Mouse (Mus musculus): ENCODE results near the gene Ttc41. TPM values are rescaled to one million over a fixed set of nuclear protein-coding genes. Genes with fewer than 3 reads are reported as not detected.

Gene Ttc41
- polyA plus RNA-seq, 1 experiment from 2014 or later, result 1.6 TPM

- H3K36me3 ChIP-seq (ENCODE audit: control insufficient read depth, insufficient read depth, low read length), result no peaks in the 10 kb centered on the region
- H3K4me2 ChIP-seq, result no peak overlapping the region
- no peak overlapping the region for H3K9ac ChIP-seq (ENCODE audit: low read depth, low read length)
- no peaks in the 10 kb centered on the region for H3K9me3 ChIP-seq (replicated peaks; ENCODE audit: control insufficient read depth, low read length)
- H3K27me3 ChIP-seq (ENCODE audit: control insufficient read depth, insufficient read depth, low read length), result no peaks in the 10 kb centered on the region
- H3K4me3 ChIP-seq (ENCODE audit: low read depth, low read length), result no peak overlapping the region
- H3K4me1 ChIP-seq (ENCODE audit: control insufficient read depth, insufficient read depth, low read length), result peaks cover 30% of the 10 kb centered on the region
- WGBS (ENCODE audit: insufficient replicate concordance), result 80% methylated on average over 9 of the region's 9 CpGs
- no peak for ATAC-seq (replicated peaks; ENCODE audit: insufficient number of reproducible peaks, low FRiP score, low TSS enrichment)
- peak overlapping the region; percentile 37 for H3K27ac ChIP-seq (ENCODE audit: low read depth, low read length)
Measured at GRCm38 (mm10) chr10:86794794-86795535, 89.4 kb downstream of the Ttc41 start.

- Histone ChIP-seq H3K27me3 (ENCODE audit: control insufficient read depth, insufficient read depth, low read length) (no peaks in the 10 kb centered on the region), H3K4me2 (no peak overlapping the region), H3K4me3 (ENCODE audit: low read depth, low read length) (no peak overlapping the region), H3K4me1 (ENCODE audit: control insufficient read depth, insufficient read depth, low read length) (peaks cover 28% of the 10 kb centered on the region), H3K36me3 (ENCODE audit: control insufficient read depth, insufficient read depth, low read length) (no peaks in the 10 kb centered on the region), H3K9ac (ENCODE audit: low read depth, low read length) (no peak overlapping the region), H3K27ac (ENCODE audit: low read depth, low read length) (no peak overlapping the region), H3K9me3 (replicated peaks; ENCODE audit: control insufficient read depth, low read length) (no peaks in the 10 kb centered on the region)
- 93% methylated on average over 5 of the region's 5 CpGs for WGBS (ENCODE audit: insufficient replicate concordance)
- no peak for ATAC-seq (replicated peaks; ENCODE audit: insufficient number of reproducible peaks, low FRiP score, low TSS enrichment)
Measured at GRCm38 (mm10) chr10:86796073-86796741, 90.6 kb downstream of the Ttc41 start.

- Histone ChIP-seq H3K36me3 (ENCODE audit: control insufficient read depth, insufficient read depth, low read length) (no peaks in the 10 kb centered on the region), H3K4me1 (ENCODE audit: control insufficient read depth, insufficient read depth, low read length) (no peaks in the 10 kb centered on the region), H3K4me3 (ENCODE audit: low read depth, low read length) (no peak overlapping the region), H3K27ac (ENCODE audit: low read depth, low read length) (no peak overlapping the region), H3K4me2 (no peak overlapping the region), H3K27me3 (ENCODE audit: control insufficient read depth, insufficient read depth, low read length) (no peaks in the 10 kb centered on the region), H3K9me3 (replicated peaks; ENCODE audit: control insufficient read depth, low read length) (no peaks in the 10 kb centered on the region), H3K9ac (ENCODE audit: low read depth, low read length) (no peak overlapping the region)
- ATAC-seq (replicated peaks; ENCODE audit: insufficient number of reproducible peaks, low FRiP score, low TSS enrichment), result no peak
- 88% methylated on average over 1 of the region's 1 CpGs for WGBS (ENCODE audit: insufficient replicate concordance)
Measured at GRCm38 (mm10) chr10:86807362-86807761, 101.8 kb downstream of the Ttc41 start.

- Histone ChIP-seq H3K9me3 (replicated peaks; ENCODE audit: control insufficient read depth, low read length) (no peaks in the 10 kb centered on the region), H3K9ac (ENCODE audit: low read depth, low read length) (no peak overlapping the region), H3K27ac (ENCODE audit: low read depth, low read length) (no peak overlapping the region), H3K4me1 (ENCODE audit: control insufficient read depth, insufficient read depth, low read length) (no peaks in the 10 kb centered on the region), H3K4me2 (no peak overlapping the region), H3K4me3 (ENCODE audit: low read depth, low read length) (no peak overlapping the region), H3K27me3 (ENCODE audit: control insufficient read depth, insufficient read depth, low read length) (no peaks in the 10 kb centered on the region), H3K36me3 (ENCODE audit: control insufficient read depth, insufficient read depth, low read length) (no peaks in the 10 kb centered on the region)
- WGBS (ENCODE audit: insufficient replicate concordance), result 81% methylated on average over 15 of the region's 15 CpGs
- no peak for ATAC-seq (replicated peaks; ENCODE audit: insufficient number of reproducible peaks, low FRiP score, low TSS enrichment)
Measured at GRCm38 (mm10) chr10:86808013-86808758, 102.6 kb downstream of the Ttc41 start.

- 88% methylated on average over 9 of the region's 9 CpGs for WGBS (ENCODE audit: insufficient replicate concordance)
- Histone ChIP-seq H3K36me3 (ENCODE audit: control insufficient read depth, insufficient read depth, low read length) (no peaks in the 10 kb centered on the region), H3K4me1 (ENCODE audit: control insufficient read depth, insufficient read depth, low read length) (peaks cover 14% of the 10 kb centered on the region), H3K4me2 (no peak overlapping the region), H3K9me3 (replicated peaks; ENCODE audit: control insufficient read depth, low read length) (no peaks in the 10 kb centered on the region), H3K27ac (ENCODE audit: low read depth, low read length) (no peak overlapping the region), H3K4me3 (ENCODE audit: low read depth, low read length) (no peak overlapping the region), H3K9ac (ENCODE audit: low read depth, low read length) (no peak overlapping the region), H3K27me3 (ENCODE audit: control insufficient read depth, insufficient read depth, low read length) (no peaks in the 10 kb centered on the region)
- ATAC-seq (replicated peaks; ENCODE audit: insufficient number of reproducible peaks, low FRiP score, low TSS enrichment), result no peak
Measured at GRCm38 (mm10) chr10:86810000-86810399, 104.4 kb downstream of the Ttc41 start.

- WGBS (ENCODE audit: insufficient replicate concordance), result 92% methylated on average over 5 of the region's 5 CpGs
- ATAC-seq (replicated peaks; ENCODE audit: insufficient number of reproducible peaks, low FRiP score, low TSS enrichment), result no peak
- Histone ChIP-seq H3K36me3 (ENCODE audit: control insufficient read depth, insufficient read depth, low read length) (no peaks in the 10 kb centered on the region), H3K27me3 (ENCODE audit: control insufficient read depth, insufficient read depth, low read length) (no peaks in the 10 kb centered on the region), H3K27ac (ENCODE audit: low read depth, low read length) (no peak overlapping the region), H3K9ac (ENCODE audit: low read depth, low read length) (no peak overlapping the region), H3K4me1 (ENCODE audit: control insufficient read depth, insufficient read depth, low read length) (peaks cover 14% of the 10 kb centered on the region), H3K4me2 (no peak overlapping the region), H3K4me3 (ENCODE audit: low read depth, low read length) (no peak overlapping the region), H3K9me3 (replicated peaks; ENCODE audit: control insufficient read depth, low read length) (no peaks in the 10 kb centered on the region)
Measured at GRCm38 (mm10) chr10:86810612-86811011, 105.0 kb downstream of the Ttc41 start.

- peak overlapping the region; percentile 74 for H3K27ac ChIP-seq (ENCODE audit: low read depth, low read length)
- H3K9me3 ChIP-seq (replicated peaks; ENCODE audit: control insufficient read depth, low read length), result no peaks in the 10 kb centered on the region
- WGBS (ENCODE audit: insufficient replicate concordance), result 67% methylated on average over 19 of the region's 19 CpGs
- H3K36me3 ChIP-seq (ENCODE audit: control insufficient read depth, insufficient read depth, low read length), result no peaks in the 10 kb centered on the region
- H3K9ac ChIP-seq (ENCODE audit: low read depth, low read length), result no peak overlapping the region; the same call in 1 of the 2 replicates
- no peak for ATAC-seq (replicated peaks; ENCODE audit: insufficient number of reproducible peaks, low FRiP score, low TSS enrichment)
- H3K27me3 ChIP-seq (ENCODE audit: control insufficient read depth, insufficient read depth, low read length), result no peaks in the 10 kb centered on the region
- H3K4me2 ChIP-seq, result peak overlapping the region; percentile 6; the same call in 1 of the 2 replicates
- H3K4me3 ChIP-seq (ENCODE audit: low read depth, low read length), result no peak overlapping the region
- H3K4me1 ChIP-seq (ENCODE audit: control insufficient read depth, insufficient read depth, low read length), result peaks cover 25% of the 10 kb centered on the region
Measured at GRCm38 (mm10) chr10:86814292-86815131, 108.9 kb downstream of the Ttc41 start.

GRCm38 (mm10) chr10:86815133-86815532, 109.5 kb downstream of the Ttc41 start:
- Histone ChIP-seq H3K9ac (ENCODE audit: low read depth, low read length) (no peak overlapping the region; the same call in 1 of the 2 replicates), H3K9me3 (replicated peaks; ENCODE audit: control insufficient read depth, low read length) (no peaks in the 10 kb centered on the region), H3K36me3 (ENCODE audit: control insufficient read depth, insufficient read depth, low read length) (no peaks in the 10 kb centered on the region), H3K4me2 (no peak overlapping the region), H3K27ac (ENCODE audit: low read depth, low read length) (no peak overlapping the region), H3K27me3 (ENCODE audit: control insufficient read depth, insufficient read depth, low read length) (no peaks in the 10 kb centered on the region), H3K4me3 (ENCODE audit: low read depth, low read length) (no peak overlapping the region), H3K4me1 (ENCODE audit: control insufficient read depth, insufficient read depth, low read length) (peaks cover 27% of the 10 kb centered on the region)
- 71% methylated on average over 7 of the region's 7 CpGs for WGBS (ENCODE audit: insufficient replicate concordance)
- no peak for ATAC-seq (replicated peaks; ENCODE audit: insufficient number of reproducible peaks, low FRiP score, low TSS enrichment)
